Mouse (Mus musculus): ENCODE measurements around the gene Cadm1. TPM values are rescaled to one million over a fixed set of nuclear protein-coding genes. Genes with fewer than 3 reads are reported as not detected.

The Cadm1 gene
- polyA plus RNA-seq, 1 experiment, result 9.3 TPM

GRCm38 (mm10) chr9:47571461-47571860 lies 41.5 kb downstream of the Cadm1 start:
- Histone ChIP-seq H3K4me2 (ENCODE audit: low read depth) (no peak overlapping the region), H3ac (ENCODE audit: control insufficient read depth, insufficient read length) (no peak overlapping the region), H3K4me3 (no peak overlapping the region), H3K36me3 (ENCODE audit: control insufficient read depth, insufficient read depth) (no peaks in the 10 kb centered on the region), H3K27me3 (ENCODE audit: control insufficient read depth, insufficient read depth, insufficient read length) (no peaks in the 10 kb centered on the region), H3K79me2 (ENCODE audit: control insufficient read depth, insufficient read depth) (peaks cover 5% of the 10 kb centered on the region)
- no peak for TF ChIP-seq MAX (IDR thresholded peaks at IDR 0.05; ENCODE audit: low read depth)
- TF ChIP-seq TCF3 (IDR thresholded peaks at IDR 0.05; ENCODE audit: insufficient read length, low read depth), result no peak
- TF ChIP-seq USF1 (IDR thresholded peaks at IDR 0.05; ENCODE audit: low read depth), result no peak

- peak overlapping the region; percentile 15 for H3K4me2 ChIP-seq (ENCODE audit: low read depth)
- H3K36me3 ChIP-seq (ENCODE audit: control insufficient read depth, insufficient read depth), result no peaks in the 10 kb centered on the region
- no peak overlapping the region for H3K4me3 ChIP-seq
- no peaks in the 10 kb centered on the region for H3K27me3 ChIP-seq (ENCODE audit: control insufficient read depth, insufficient read depth, insufficient read length)
- peaks cover under 1% of the 10 kb centered on the region for H3K79me2 ChIP-seq (ENCODE audit: control insufficient read depth, insufficient read depth)
- H3ac ChIP-seq (ENCODE audit: control insufficient read depth, insufficient read length), result no peak overlapping the region
- TF ChIP-seq MYOD1 (IDR thresholded peaks at IDR 0.05; ENCODE audit: control insufficient read depth in 1 of 3, insufficient read length in 2 of 3, low read depth in 2 of 3) (no peak), MYOG (IDR thresholded peaks at IDR 0.05; ENCODE audit: control insufficient read depth in 1 of 3, insufficient read depth in 1 of 3, insufficient read length in 2 of 3, low read depth in 2 of 3) (no peak)
Measured at GRCm38 (mm10) chr9:47572132-47572531, 42.2 kb downstream of the Cadm1 start.

GRCm38 (mm10) chr9:47573456-47573855 lies 43.5 kb downstream of the Cadm1 start:
- Histone ChIP-seq H3ac (ENCODE audit: control insufficient read depth, insufficient read length) (no peak overlapping the region), H3K4me3 (no peak overlapping the region), H3K27me3 (ENCODE audit: control insufficient read depth, insufficient read depth, insufficient read length) (no peaks in the 10 kb centered on the region), H3K79me2 (ENCODE audit: control insufficient read depth, insufficient read depth) (no peaks in the 10 kb centered on the region), H3K4me2 (ENCODE audit: low read depth) (peak overlapping the region; percentile 25), H3K36me3 (ENCODE audit: control insufficient read depth, insufficient read depth) (no peaks in the 10 kb centered on the region)
- no peak for TF ChIP-seq USF1 (IDR thresholded peaks at IDR 0.05; ENCODE audit: low read depth)
- TF ChIP-seq SRF (IDR thresholded peaks at IDR 0.05; ENCODE audit: control insufficient read depth, insufficient read length, low read depth), result no peak
- TF ChIP-seq MAX (IDR thresholded peaks at IDR 0.05; ENCODE audit: low read depth), result no peak
- TF ChIP-seq MYOG (IDR thresholded peaks at IDR 0.05; ENCODE audit: control insufficient read depth in 1 of 3, insufficient read depth in 1 of 3, insufficient read length in 2 of 3, low read depth in 2 of 3), result no peak
- TF ChIP-seq CEBPB (IDR thresholded peaks at IDR 0.05; ENCODE audit: insufficient read depth, poor library complexity, severe bottlenecking), result no peak
- TF ChIP-seq E2F4 (IDR thresholded peaks at IDR 0.05; ENCODE audit: insufficient read depth), result no peak
- TF ChIP-seq REST (IDR thresholded peaks at IDR 0.05; ENCODE audit: insufficient read depth, insufficient read length), result no peak
- TF ChIP-seq MYOD1 (IDR thresholded peaks at IDR 0.05; ENCODE audit: control insufficient read depth in 1 of 3, insufficient read length in 2 of 3, low read depth in 2 of 3), result no peak
- TF ChIP-seq POLR2A (IDR thresholded peaks at IDR 0.05; ENCODE audit: insufficient read length, low read depth), result no peak
- no peak for TF ChIP-seq TCF3 (IDR thresholded peaks at IDR 0.05; ENCODE audit: insufficient read length, low read depth)
- no peak for TF ChIP-seq POLR2AphosphoS2 (IDR thresholded peaks at IDR 0.05; ENCODE audit: insufficient read length, low read depth)
- TF ChIP-seq TCF12 (IDR thresholded peaks at IDR 0.05; ENCODE audit: insufficient read depth, poor library complexity, severe bottlenecking), result no peak

- Histone ChIP-seq H3K79me2 (ENCODE audit: control insufficient read depth, insufficient read depth) (no peaks in the 10 kb centered on the region), H3K4me3 (no peak overlapping the region), H3K27me3 (ENCODE audit: control insufficient read depth, insufficient read depth, insufficient read length) (no peaks in the 10 kb centered on the region), H3K4me2 (ENCODE audit: low read depth) (peak overlapping the region; percentile 67), H3ac (ENCODE audit: control insufficient read depth, insufficient read length) (no peak overlapping the region), H3K36me3 (ENCODE audit: control insufficient read depth, insufficient read depth) (no peaks in the 10 kb centered on the region)
- TF ChIP-seq MYOG (IDR thresholded peaks at IDR 0.05; ENCODE audit: control insufficient read depth in 1 of 3, insufficient read depth in 1 of 3, insufficient read length in 2 of 3, low read depth in 2 of 3) (peak; percentile 49 to 87 (median 67)), MYOD1 (IDR thresholded peaks at IDR 0.05; ENCODE audit: control insufficient read depth in 1 of 3, insufficient read length in 2 of 3, low read depth in 2 of 3) (peak in 2 of 3 experiments; percentile 92 to 93), CEBPB (IDR thresholded peaks at IDR 0.05; ENCODE audit: insufficient read depth, poor library complexity, severe bottlenecking) (0 out of 2 replicates have a peak, but pooled peaks have one; percentile 7), TCF3 (IDR thresholded peaks at IDR 0.05; ENCODE audit: insufficient read length, low read depth) (peak; percentile 21), MAX (IDR thresholded peaks at IDR 0.05; ENCODE audit: low read depth) (no peak), TCF12 (IDR thresholded peaks at IDR 0.05; ENCODE audit: insufficient read depth, poor library complexity, severe bottlenecking) (peak; percentile 56), E2F4 (IDR thresholded peaks at IDR 0.05; ENCODE audit: insufficient read depth) (no peak), SRF (IDR thresholded peaks at IDR 0.05; ENCODE audit: control insufficient read depth, insufficient read length, low read depth) (no peak), REST (IDR thresholded peaks at IDR 0.05; ENCODE audit: insufficient read depth, insufficient read length) (no peak), POLR2AphosphoS2 (IDR thresholded peaks at IDR 0.05; ENCODE audit: insufficient read length, low read depth) (no peak), USF1 (IDR thresholded peaks at IDR 0.05; ENCODE audit: low read depth) (peak; percentile 0), POLR2A (IDR thresholded peaks at IDR 0.05; ENCODE audit: insufficient read length, low read depth) (no peak)
Measured at GRCm38 (mm10) chr9:47574710-47575414, 44.9 kb downstream of the Cadm1 start.

GRCm38 (mm10) chr9:47575764-47576163 lies 45.8 kb downstream of the Cadm1 start:
- TF ChIP-seq MYOD1 (IDR thresholded peaks at IDR 0.05; ENCODE audit: control insufficient read depth in 1 of 3, insufficient read length in 2 of 3, low read depth in 2 of 3), result no peak
- no peak for TF ChIP-seq TCF12 (IDR thresholded peaks at IDR 0.05; ENCODE audit: insufficient read depth, poor library complexity, severe bottlenecking)
- no peak for TF ChIP-seq POLR2A (IDR thresholded peaks at IDR 0.05; ENCODE audit: insufficient read length, low read depth)
- TF ChIP-seq E2F4 (IDR thresholded peaks at IDR 0.05; ENCODE audit: insufficient read depth), result no peak
- no peak for TF ChIP-seq REST (IDR thresholded peaks at IDR 0.05; ENCODE audit: insufficient read depth, insufficient read length)
- TF ChIP-seq TCF3 (IDR thresholded peaks at IDR 0.05; ENCODE audit: insufficient read length, low read depth), result no peak
- TF ChIP-seq CEBPB (IDR thresholded peaks at IDR 0.05; ENCODE audit: insufficient read depth, poor library complexity, severe bottlenecking), result no peak
- TF ChIP-seq USF1 (IDR thresholded peaks at IDR 0.05; ENCODE audit: low read depth), result no peak
- no peak for TF ChIP-seq POLR2AphosphoS2 (IDR thresholded peaks at IDR 0.05; ENCODE audit: insufficient read length, low read depth)
- no peak for TF ChIP-seq MYOG (IDR thresholded peaks at IDR 0.05; ENCODE audit: control insufficient read depth in 1 of 3, insufficient read depth in 1 of 3, insufficient read length in 2 of 3, low read depth in 2 of 3)
- TF ChIP-seq MAX (IDR thresholded peaks at IDR 0.05; ENCODE audit: low read depth), result no peak
- TF ChIP-seq SRF (IDR thresholded peaks at IDR 0.05; ENCODE audit: control insufficient read depth, insufficient read length, low read depth), result no peak
- Histone ChIP-seq H3K79me2 (ENCODE audit: control insufficient read depth, insufficient read depth) (no peaks in the 10 kb centered on the region), H3ac (ENCODE audit: control insufficient read depth, insufficient read length) (no peak overlapping the region), H3K4me3 (no peak overlapping the region), H3K27me3 (ENCODE audit: control insufficient read depth, insufficient read depth, insufficient read length) (no peaks in the 10 kb centered on the region), H3K36me3 (ENCODE audit: control insufficient read depth, insufficient read depth) (no peaks in the 10 kb centered on the region), H3K4me2 (ENCODE audit: low read depth) (no peak overlapping the region)
